Mouse (Mus musculus) heart, adult 2 months (tissue): ENCODE data around the gene Snx1. TPM values are rescaled to one million over a fixed set of nuclear protein-coding genes. Genes with fewer than 3 reads are reported as not detected.

Experiments used
- DNase-seq, 2 experiments: peaks; one replicate each; pipeline ENCODE4 v3.0.0; 2021
- H3K27ac ChIP-seq: fragments of 200-600 bp; 2 replicates; pipeline ENCODE4 v1.8.1; 2022
- H3K27me3 ChIP-seq: fragments of 200-500 bp; 2 replicates; pipeline ENCODE4 v1.6.1; 2012; ENCODE audit warnings: mild to moderate bottlenecking, low read length, inconsistent platforms, mixed read lengths; ENCODE audit not compliant: control insufficient read depth, insufficient read depth
- H3K36me3 ChIP-seq: fragments of 200-500 bp; 2 replicates; pipeline ENCODE4 v1.6.1; 2012; ENCODE audit warnings: low read length, inconsistent platforms; ENCODE audit not compliant: control insufficient read depth, insufficient read depth
- H3K4me1 ChIP-seq: fragments of 200-500 bp; 2 replicates; pipeline ENCODE4 v1.6.1; 2011; ENCODE audit warnings: low read length; ENCODE audit not compliant: control insufficient read depth, insufficient read depth
- H3K4me3 ChIP-seq: fragments of 200-600 bp; 2 replicates; pipeline ENCODE4 v1.8.1; 2022
- H3K79me2 ChIP-seq: fragments of 200-500 bp; replicated peaks from 2 replicates; pipeline ENCODE4 v1.6.1; 2012; ENCODE audit warnings: mild to moderate bottlenecking, inconsistent platforms, low read length, moderate library complexity, mixed read lengths; ENCODE audit not compliant: control insufficient read depth, insufficient read depth
- H3K9ac ChIP-seq: fragments of 200-500 bp; 2 replicates; pipeline ENCODE4 v1.6.1; 2012; ENCODE audit warnings: low read depth, mild to moderate bottlenecking, control low read depth, inconsistent platforms, low read length, mixed read lengths
- CTCF ChIP-seq: fragments of 200-600 bp; IDR thresholded peaks from 2 replicates; pipeline ENCODE4 v1.8.1; 2022; ENCODE audit warnings: antibody characterized with exemption, mild to moderate bottlenecking, moderate library complexity
- EP300 ChIP-seq: fragments of 200-500 bp; IDR thresholded peaks from 2 replicates; pipeline ENCODE4 v1.6.1; 2011; ENCODE audit warnings: low read depth, low read length, control low read depth; ENCODE audit not compliant: insufficient read depth
- POLR2A ChIP-seq: fragments of 200-500 bp; IDR thresholded peaks from 2 replicates; pipeline ENCODE4 v1.6.1; 2011; ENCODE audit warnings: mild to moderate bottlenecking, low read depth, low read length, control low read depth; ENCODE audit not compliant: insufficient read depth
- WGBS: fragments of 180-500 bp; shearing (Covaris S2); methylation state at CpG from one replicate; pipeline ENCODE4 v1.1.7; 2018; 5-methylcytosine and 5-hydroxymethylcytosine counted together
- intact Hi-C: fragments of 180-260 bp; cut with DNase I; formaldehyde crosslinking; loops from one replicate; pipeline ENCODE4 v1.15.1; 2025
- polyA plus RNA-seq: library from polyadenylated mRNA; depleted of rRNA; stranded (reverse); fragments of >200 nt; gene quantifications from 2 replicates; pipeline ENCODE4 v1.2.3, GENCODE M21; 2012
- total RNA-seq, 2 experiments: library from RNA; stranded (reverse); gene quantifications; 2 replicates each; pipeline ENCODE4 v1.2.3; 2021

Snx1 gene
- total and polyA plus RNA-seq, 3 experiments, result 19.2 to 27.6 (median 24.8) TPM

DNA sequence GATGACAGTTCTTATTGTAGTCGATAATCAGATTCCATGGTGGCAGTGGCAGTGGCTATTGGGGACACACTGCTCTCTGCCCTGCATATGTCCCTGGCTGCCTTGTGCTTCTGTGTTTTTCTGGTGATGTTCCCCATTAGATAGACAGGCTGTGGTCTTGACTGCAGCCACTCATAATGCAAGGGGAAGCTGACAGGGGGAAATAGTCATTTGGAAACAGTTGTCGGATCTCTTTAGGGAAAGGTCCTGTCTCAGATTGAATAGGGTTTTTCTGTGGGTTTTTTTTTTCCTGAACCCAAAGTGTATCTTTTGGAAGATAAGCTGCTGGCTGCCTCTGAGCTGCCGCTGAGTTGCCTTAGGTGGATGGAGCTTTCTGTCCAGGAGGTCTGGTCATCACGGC, 44.4 kb downstream of the Snx1 start:
- H3K27ac ChIP-seq, result no peak overlapping the region
- intact Hi-C loops, result no loop called here
- no peak for DNase-seq
- H3K4me1 ChIP-seq, result no peaks in the 10 kb centered on the region
- H3K27me3 ChIP-seq, result no peaks in the 10 kb centered on the region
- TF ChIP-seq POLR2A (no peak), CTCF (no peak), EP300 (no peak)
- no peaks in the 10 kb centered on the region for H3K36me3 ChIP-seq
- H3K9ac ChIP-seq, result no peak overlapping the region
- 62% methylated on average over 4 of the region's 4 CpGs for WGBS
- H3K79me2 ChIP-seq, result no peaks in the 10 kb centered on the region
- no peak overlapping the region for H3K4me3 ChIP-seq

GRCm38 (mm10) chr9:66080804-66081459, 45.5 kb downstream of the Snx1 start:
- 67% methylated on average over 3 of the region's 3 CpGs for WGBS
- Histone ChIP-seq H3K27ac (no peak overlapping the region), H3K4me1 (no peaks in the 10 kb centered on the region), H3K27me3 (no peaks in the 10 kb centered on the region), H3K36me3 (no peaks in the 10 kb centered on the region), H3K9ac (no peak overlapping the region), H3K79me2 (no peaks in the 10 kb centered on the region), H3K4me3 (no peak overlapping the region)
- TF ChIP-seq POLR2A (no peak), CTCF (no peak), EP300 (no peak)
- intact Hi-C loops, result no loop called here
- no peak for DNase-seq

DNA sequence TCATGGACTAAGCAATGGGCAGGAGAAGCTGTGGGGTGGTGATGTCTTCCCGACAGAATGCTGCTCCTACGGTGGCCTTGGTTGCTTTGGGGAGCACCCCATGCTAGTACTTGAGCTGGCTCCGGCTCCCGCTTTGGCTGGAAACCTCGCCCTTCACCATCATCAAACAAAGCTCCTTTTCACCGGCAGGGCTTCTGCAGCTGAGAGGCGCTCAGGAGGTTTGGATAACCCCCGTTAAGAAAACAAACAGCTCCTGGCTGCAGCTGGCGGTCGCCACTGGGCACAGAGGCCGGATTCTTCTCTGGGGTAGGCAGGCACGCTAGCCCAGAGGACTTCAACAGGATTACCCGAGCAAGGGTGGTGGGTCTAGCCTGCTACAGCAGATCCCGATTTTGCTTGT, 47.9 kb downstream of the Snx1 start:
- Histone ChIP-seq H3K27ac (no peak overlapping the region), H3K27me3 (no peaks in the 10 kb centered on the region), H3K9ac (no peak overlapping the region), H3K36me3 (no peaks in the 10 kb centered on the region), H3K4me3 (no peak overlapping the region), H3K79me2 (no peaks in the 10 kb centered on the region), H3K4me1 (no peaks in the 10 kb centered on the region)
- no peak for DNase-seq
- intact Hi-C loops, result no loop called here
- 19% methylated on average over 14 of the region's 14 CpGs for WGBS
- TF ChIP-seq POLR2A (no peak), EP300 (no peak), CTCF (no peak)

DNA sequence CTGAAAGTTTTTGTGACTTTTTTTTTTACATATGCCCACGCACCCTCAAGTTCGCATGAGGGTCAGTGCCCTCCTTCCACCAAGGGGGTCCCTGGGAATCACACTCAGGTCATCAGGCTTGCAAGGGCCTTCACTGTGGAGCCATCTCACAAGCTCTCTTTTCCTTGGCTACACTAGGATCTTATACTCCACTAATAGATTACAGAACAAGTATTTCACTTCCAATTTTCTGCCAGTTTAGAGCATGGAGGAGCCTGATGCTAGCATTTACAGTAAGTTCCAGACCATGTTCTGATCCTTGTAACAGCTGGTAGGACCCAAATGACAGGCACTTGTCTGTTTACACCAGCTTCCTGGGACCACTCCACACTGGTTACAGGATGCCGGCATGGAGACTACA, 48.3 kb downstream of the Snx1 start:
- intact Hi-C loops, result no loop called here
- TF ChIP-seq POLR2A (no peak), EP300 (no peak), CTCF (no peak)
- 68% methylated on average over 3 of the region's 3 CpGs for WGBS
- Histone ChIP-seq H3K4me3 (no peak overlapping the region), H3K36me3 (no peaks in the 10 kb centered on the region), H3K4me1 (no peaks in the 10 kb centered on the region), H3K27me3 (no peaks in the 10 kb centered on the region), H3K9ac (no peak overlapping the region), H3K79me2 (no peaks in the 10 kb centered on the region), H3K27ac (no peak overlapping the region)
- DNase-seq, result no peak

DNA sequence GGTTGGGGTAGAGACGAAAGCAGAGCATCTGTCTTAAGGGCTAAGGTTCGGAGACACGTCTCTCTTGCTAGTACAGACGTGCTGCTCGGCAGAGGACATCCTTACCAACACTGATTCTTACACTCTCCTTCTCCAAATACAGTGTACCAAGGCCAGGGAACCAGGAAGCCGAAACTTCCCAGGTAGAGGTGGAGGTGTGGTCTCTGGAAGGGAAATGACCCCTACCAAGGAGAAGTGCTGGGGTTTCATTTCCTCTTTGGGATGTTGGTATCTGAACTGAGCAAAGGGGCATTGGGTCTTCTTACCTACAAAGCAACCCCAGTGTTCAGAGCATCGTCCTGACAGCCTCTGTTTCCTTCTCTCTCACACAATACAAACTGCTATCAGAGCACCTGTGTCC, 53.6 kb downstream of the Snx1 start:
- no peak for DNase-seq
- Histone ChIP-seq H3K9ac (no peak overlapping the region), H3K27ac (no peak overlapping the region), H3K36me3 (no peaks in the 10 kb centered on the region), H3K27me3 (peaks cover 2% of the 10 kb centered on the region; the same call in 1 of the 2 replicates), H3K4me3 (no peak overlapping the region), H3K79me2 (no peaks in the 10 kb centered on the region), H3K4me1 (peaks cover 6% of the 10 kb centered on the region)
- intact Hi-C loops, result no loop called here
- WGBS, result 85% methylated on average over 7 of the region's 7 CpGs
- TF ChIP-seq POLR2A (no peak), EP300 (no peak), CTCF (no peak)

DNA sequence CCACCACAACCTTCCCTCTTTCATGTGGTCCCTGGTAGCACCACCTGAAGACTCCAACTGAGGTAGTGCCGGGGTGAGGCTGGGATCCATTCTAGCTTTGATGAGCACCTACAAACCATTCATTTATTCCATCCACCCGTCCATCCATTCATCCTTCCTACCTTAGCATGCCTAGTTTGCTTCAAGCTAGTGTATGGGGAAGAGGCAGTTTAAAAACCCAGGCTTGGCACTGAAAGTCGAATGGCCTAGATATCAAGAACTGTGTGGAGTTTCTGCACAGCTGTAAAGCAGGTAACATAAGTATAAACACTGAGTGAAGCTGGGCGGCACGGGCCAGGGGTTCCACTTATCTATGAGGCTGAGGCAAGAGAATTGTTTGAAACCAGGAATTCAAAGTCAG, 56.2 kb downstream of the Snx1 start:
- Histone ChIP-seq H3K79me2 (no peaks in the 10 kb centered on the region), H3K27ac (no peak overlapping the region), H3K9ac (no peak overlapping the region), H3K4me1 (peaks cover 6% of the 10 kb centered on the region), H3K27me3 (peaks cover 2% of the 10 kb centered on the region; the same call in 1 of the 2 replicates), H3K36me3 (no peaks in the 10 kb centered on the region), H3K4me3 (no peak overlapping the region)
- 92% methylated on average over 5 of the region's 5 CpGs for WGBS
- DNase-seq, result no peak
- TF ChIP-seq EP300 (no peak), POLR2A (no peak), CTCF (no peak)
- intact Hi-C loops, result no loop called here
